Mouse (Mus musculus): ENCODE data around the gene Vmn1r95. TPM values are rescaled to one million over a fixed set of nuclear protein-coding genes. Genes with fewer than 3 reads are reported as not detected.
"Not testable (repeated sequence)": the region's sequence is repeated elsewhere in the genome, so short reads cannot be mapped to it uniquely, and the experiment has no call there.

The Vmn1r95 gene
- not detected in 2 replicates for polyA plus RNA-seq (2012)

DNA sequence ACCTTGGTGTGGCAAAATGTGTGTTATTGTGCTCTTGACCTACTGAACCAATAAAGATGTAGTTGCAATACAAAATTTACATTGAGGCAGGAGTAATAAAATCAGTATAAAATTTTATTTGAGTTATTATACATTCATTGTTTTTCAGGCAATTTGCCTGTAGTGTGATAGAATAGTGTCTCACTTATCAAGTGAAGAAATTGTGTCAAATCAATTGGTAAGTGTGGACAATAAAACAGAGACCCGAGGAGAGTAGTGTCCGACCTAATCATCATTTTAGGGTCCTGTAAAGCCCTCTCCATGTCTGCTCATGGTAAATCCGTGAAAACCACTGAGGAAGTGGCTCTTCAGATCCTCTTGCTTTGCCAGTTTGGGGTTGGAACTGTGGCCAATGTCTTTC lies at the start of gene Vmn1r95:
TSS of gene Vmn1r95 (plus strand) at position 301 of the 400 bp plus-strand sequence.
- TF ChIP-seq GATA1 (IDR thresholded peaks at IDR 0.05; ENCODE audit: low read length) = not testable (repeated sequence)

DNA sequence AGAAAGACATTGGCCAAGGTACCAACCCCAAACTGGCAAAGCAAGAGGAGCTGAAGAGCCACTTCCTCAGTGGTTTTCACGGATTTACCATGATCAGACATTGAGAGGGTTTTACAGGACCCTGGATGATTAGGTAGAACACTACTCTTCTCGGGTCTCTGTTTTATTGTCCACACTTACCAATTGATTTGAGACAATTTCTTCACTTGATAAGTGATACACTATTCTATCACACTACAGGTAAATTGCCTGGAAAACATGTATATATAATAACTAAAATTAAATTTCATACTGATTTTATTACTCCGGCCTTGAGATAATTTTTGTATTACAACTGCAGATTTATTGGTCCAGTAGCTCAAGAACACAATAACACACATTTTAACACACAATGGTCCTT lies 25.2 kb upstream of the Vmn1r95 start, which contains the start of gene Vmn1r94:
TSS of gene Vmn1r94 (minus strand) at position 101 of the 400 bp plus-strand sequence.
- not testable (repeated sequence) for TF ChIP-seq GATA1 (IDR thresholded peaks at IDR 0.05; ENCODE audit: low read length)

DNA sequence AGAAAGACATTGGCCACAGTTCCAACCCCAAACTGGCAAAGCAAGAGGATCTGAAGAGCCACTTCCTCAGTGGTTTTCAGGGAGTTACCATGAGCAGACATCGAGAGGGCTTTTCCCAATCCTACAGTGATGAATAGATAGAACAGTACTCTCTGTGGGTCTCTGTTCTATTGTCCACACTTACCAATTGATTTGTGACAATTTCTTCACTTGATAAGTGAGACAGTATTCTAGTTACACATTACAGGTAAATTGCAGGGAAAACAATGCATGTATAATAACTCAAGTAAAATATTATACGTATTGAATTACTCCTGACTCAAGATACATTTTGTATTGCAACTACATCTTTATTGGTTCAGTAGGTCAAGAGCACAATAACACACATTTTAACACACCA lies 12.0 kb downstream of the Vmn1r95 start, which contains the start of gene Gm6164:
TSS of gene Gm6164 (minus strand) at position 101 of the 400 bp plus-strand sequence.
- not testable (repeated sequence) for TF ChIP-seq GATA1 (IDR thresholded peaks at IDR 0.05; ENCODE audit: low read length)

DNA sequence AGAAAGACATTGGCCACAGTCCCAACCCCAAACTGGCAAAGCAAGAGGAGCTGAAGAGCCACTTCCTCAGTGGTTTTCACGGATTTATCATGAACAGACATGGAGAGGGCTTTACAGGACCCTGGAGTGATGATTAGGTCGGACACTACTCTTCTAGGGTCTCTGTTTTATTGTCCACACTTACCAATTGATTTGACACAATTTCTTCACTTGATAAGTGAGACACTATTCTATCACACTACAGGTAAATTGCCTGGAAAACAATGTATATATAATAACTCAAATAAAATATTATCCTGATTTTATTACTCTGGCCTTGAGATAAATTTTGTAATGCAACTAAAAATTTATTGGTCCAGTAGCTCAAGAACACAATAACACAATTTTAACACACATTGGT lies 40.2 kb downstream of the Vmn1r95 start, which contains the start of gene Gm4498:
TSS of gene Gm4498 (minus strand) at position 101 of the 400 bp plus-strand sequence.
- TF ChIP-seq GATA1 (IDR thresholded peaks at IDR 0.05; ENCODE audit: low read length) = not testable (repeated sequence)

Other genes starting within 250 kb of the Vmn1r95 start
- not detected in 2 replicates for gene Igsf23, start 243.0 kb upstream of the Vmn1r95 start, polyA plus RNA-seq (2012)
- not detected in 2 replicates for gene Ceacam20, start 228.3 kb upstream of the Vmn1r95 start, polyA plus RNA-seq (2012)
- gene Nlrp9b, start 202.2 kb upstream of the Vmn1r95 start, polyA plus RNA-seq (2012) = not detected in 2 replicates
- not detected in 2 replicates for gene Vmn1r91, start 94.0 kb upstream of the Vmn1r95 start, polyA plus RNA-seq (2012)
- gene Gm16442, start 71.1 kb upstream of the Vmn1r95 start, polyA plus RNA-seq (2012) = not detected in 2 replicates
- gene Vmn1r93, start 54.6 kb upstream of the Vmn1r95 start, polyA plus RNA-seq (2012) = not detected in 2 replicates
- gene Vmn1r94, start 25.3 kb upstream of the Vmn1r95 start, polyA plus RNA-seq (2012) = not detected in 2 replicates
- gene Gm6164, start 11.9 kb downstream of the Vmn1r95 start, polyA plus RNA-seq (2012) = not detected in 2 replicates
- gene Gm4498, start 40.1 kb downstream of the Vmn1r95 start, polyA plus RNA-seq (2012) = not detected in 2 replicates
- not detected in 2 replicates for gene Gm5890, start 69.1 kb downstream of the Vmn1r95 start, polyA plus RNA-seq (2012)
- not detected in 2 replicates for gene Gm4133, start 140.4 kb downstream of the Vmn1r95 start, polyA plus RNA-seq (2012)
- gene Gm5728, start 181.7 kb downstream of the Vmn1r95 start, polyA plus RNA-seq (2012) = not detected in 2 replicates
- gene Vmn1r100, start 224.2 kb downstream of the Vmn1r95 start, polyA plus RNA-seq (2012) = not detected in 2 replicates
- gene Vmn1r101, start 248.9 kb downstream of the Vmn1r95 start, polyA plus RNA-seq (2012) = not detected in 2 replicates

Measured in G1E-ER4 (cell line).